Mouse (Mus musculus) midbrain, postnatal 0 days (tissue): ENCODE results near the gene Fam161b. TPM values are rescaled to one million over a fixed set of nuclear protein-coding genes. Genes with fewer than 3 reads are reported as not detected.

Source experiments
- ATAC-seq: fragments of 200-750 bp; cut with Nextera tagmentation; 2 replicates; pipeline ENCODE4 v1.8.0; 2017; ENCODE audit warnings: moderate number of reproducible peaks, mild to moderate bottlenecking, moderate TSS enrichment, moderate library complexity; ENCODE audit not compliant: low FRiP score
- DNase-seq: peaks from one replicate; pipeline ENCODE4 v3.0.0-alpha.2; 2015; ENCODE audit warnings: low spot score
- H3K27ac ChIP-seq: fragments of 300-500 bp; sonication (generic); 2 replicates; pipeline ENCODE4 v1.5.1; 2014; ENCODE audit warnings: low read depth, mild to moderate bottlenecking, low read length, mixed read lengths
- H3K27me3 ChIP-seq: fragments of 300-500 bp; sonication (generic); 2 replicates; pipeline ENCODE4 v1.6.1; 2014; ENCODE audit warnings: low read length, control low read depth, mixed read lengths; ENCODE audit not compliant: insufficient read depth
- H3K36me3 ChIP-seq: fragments of 300-500 bp; sonication (generic); 2 replicates; pipeline ENCODE4 v1.6.1; 2014; ENCODE audit warnings: low read length, control low read depth, mixed read lengths; ENCODE audit not compliant: insufficient read depth
- H3K4me1 ChIP-seq: fragments of 300-500 bp; sonication (generic); 2 replicates; pipeline ENCODE4 v1.6.1; 2014; ENCODE audit warnings: mild to moderate bottlenecking, control low read depth, antibody characterized with exemption, low read length, mixed read lengths; ENCODE audit not compliant: insufficient read depth
- H3K4me2 ChIP-seq: fragments of 300-500 bp; sonication (generic); 2 replicates; pipeline ENCODE4 v1.6.1; 2014; ENCODE audit warnings: low read depth, mild to moderate bottlenecking, low read length, mixed read lengths; ENCODE audit not compliant: poor library complexity, severe bottlenecking
- H3K4me3 ChIP-seq: fragments of 300-500 bp; sonication (generic); 2 replicates; pipeline ENCODE4 v1.5.1; 2014; ENCODE audit warnings: low read depth, mild to moderate bottlenecking, low read length, moderate library complexity
- H3K9ac ChIP-seq: fragments of 300-500 bp; sonication (generic); replicated peaks from 2 replicates; pipeline ENCODE4 v1.6.1; 2014; ENCODE audit warnings: mild to moderate bottlenecking, low read length, moderate library complexity, mixed read lengths; ENCODE audit not compliant: poor library complexity, severe bottlenecking
- H3K9me3 ChIP-seq: fragments of 300-500 bp; sonication (generic); 2 replicates; pipeline ENCODE4 v1.6.1; 2016; ENCODE audit warnings: low read length, control low read depth
- CTCF ChIP-seq: IDR thresholded peaks from 2 replicates; pipeline ENCODE4 v1.5.1; 2016; ENCODE audit warnings: antibody characterized with exemption, mild to moderate bottlenecking
- WGBS: fragments of 180-500 bp; shearing (Covaris S2); extraction: QIAGEN DNeasy Blood & Tissue Kit; methylation state at CpG from one replicate; pipeline ENCODE4 v1.1.7; 2014; 5-methylcytosine and 5-hydroxymethylcytosine counted together
- polyA plus RNA-seq: library from polyadenylated mRNA; unstranded; fragments of >200 nt; fragmentation: Nextera tagmentation; extraction: Ambion mirVana; gene quantifications from 2 replicates; pipeline ENCODE4 v1.2.1, GENCODE M21; 2015
- total RNA-seq: library from RNA; depleted of rRNA; stranded (reverse); fragments of >200 nt; gene quantifications from 2 replicates; pipeline ENCODE4 v1.2.3, GENCODE M21; 2014

Gene Fam161b
- total and polyA plus RNA-seq, 2 experiments from 2014 or later: 10.4 to 11.4 TPM

DNA sequence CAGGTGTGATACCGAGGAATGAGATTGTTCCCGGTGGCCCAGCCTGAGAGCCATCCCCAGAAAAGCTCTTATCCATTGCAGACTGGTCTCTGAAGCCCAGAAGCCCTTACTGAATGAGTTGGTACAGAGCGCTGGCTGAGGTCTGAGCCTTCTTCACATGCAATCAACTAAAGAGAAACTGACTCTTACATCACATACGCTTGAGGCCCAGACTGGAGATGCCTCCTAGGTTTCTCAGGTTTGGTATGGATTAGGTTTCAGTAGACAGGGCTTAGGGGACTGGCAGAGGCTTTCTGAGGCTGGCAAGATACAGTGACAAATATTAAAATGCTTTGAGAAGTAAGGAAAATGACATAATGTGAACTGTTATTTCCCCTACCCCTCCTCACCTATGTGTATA, 23.8 kb upstream of the Fam161b start:
- Histone ChIP-seq H3K4me2 (no peak overlapping the region), H3K9me3 (no peaks in the 10 kb centered on the region), H3K36me3 (peaks cover 12% of the 10 kb centered on the region), H3K27me3 (no peaks in the 10 kb centered on the region), H3K4me1 (no peaks in the 10 kb centered on the region), H3K4me3 (no peak overlapping the region), H3K27ac (no peak overlapping the region), H3K9ac (no peak overlapping the region)
- TF ChIP-seq CTCF: no peak
- ATAC-seq (no peak), DNase-seq (no peak)
- WGBS: 91% methylated on average over 4 of the region's 4 CpGs

GRCm38 (mm10) chr12:84384644-84385081, 23.0 kb upstream of the Fam161b start:
- Histone ChIP-seq H3K27me3 (no peaks in the 10 kb centered on the region), H3K4me1 (no peaks in the 10 kb centered on the region), H3K9ac (no peak overlapping the region), H3K27ac (no peak overlapping the region), H3K9me3 (no peaks in the 10 kb centered on the region), H3K4me3 (no peak overlapping the region), H3K4me2 (no peak overlapping the region), H3K36me3 (peaks cover 12% of the 10 kb centered on the region)
- TF ChIP-seq CTCF: no peak
- DNase-seq (peak; percentile 19), ATAC-seq (no peak)
- WGBS: 80% methylated on average over 5 of the region's 5 CpGs

- no peak for TF ChIP-seq CTCF
- ATAC-seq (no peak), DNase-seq (no peak)
- peaks cover 19% of the 10 kb centered on the region; the same call in 1 of the 2 replicates for H3K36me3 ChIP-seq
- H3K9me3 ChIP-seq: no peaks in the 10 kb centered on the region
- H3K27ac ChIP-seq: no peak overlapping the region
- H3K9ac ChIP-seq: no peak overlapping the region
- no peak overlapping the region for H3K4me3 ChIP-seq
- WGBS: 88% methylated on average over 4 of the region's 4 CpGs
- H3K27me3 ChIP-seq: no peaks in the 10 kb centered on the region
- H3K4me2 ChIP-seq: no peak overlapping the region
- no peaks in the 10 kb centered on the region for H3K4me1 ChIP-seq
Measured at GRCm38 (mm10) chr12:84382369-84382768, 20.7 kb upstream of the Fam161b start.

- no peak for TF ChIP-seq CTCF
- H3K4me1 ChIP-seq: no peaks in the 10 kb centered on the region
- ATAC-seq (no peak), DNase-seq (peak; percentile 9)
- H3K9ac ChIP-seq: no peak overlapping the region
- 90% methylated on average over 6 of the region's 6 CpGs for WGBS
- no peak overlapping the region for H3K27ac ChIP-seq
- peaks cover 64% of the 10 kb centered on the region for H3K36me3 ChIP-seq
- no peaks in the 10 kb centered on the region for H3K9me3 ChIP-seq
- no peaks in the 10 kb centered on the region for H3K27me3 ChIP-seq
- no peak overlapping the region for H3K4me3 ChIP-seq
- H3K4me2 ChIP-seq: no peak overlapping the region
Measured at GRCm38 (mm10) chr12:84373831-84374481, 12.3 kb upstream of the Fam161b start.

DNA sequence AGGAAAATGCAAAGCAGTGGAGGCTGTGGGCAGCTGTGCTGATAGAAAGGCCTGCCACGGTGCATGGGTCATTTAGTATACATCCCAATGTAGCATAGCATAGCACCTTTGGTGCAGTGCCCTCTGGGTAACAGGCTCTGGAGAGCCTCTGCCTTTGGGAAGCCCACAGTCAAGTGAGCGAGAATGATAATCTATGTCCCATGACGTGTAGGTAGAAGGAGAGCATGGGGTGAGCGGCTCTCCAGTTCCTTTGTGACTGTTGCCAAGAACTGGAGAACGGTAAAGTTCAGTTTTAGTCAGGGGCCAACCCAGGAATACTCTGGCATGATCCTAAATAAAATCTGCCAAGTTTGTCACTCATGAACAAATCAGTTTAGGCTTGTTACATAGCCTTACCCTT, 10.0 kb upstream of the Fam161b start:
- Histone ChIP-seq H3K27me3 (no peaks in the 10 kb centered on the region), H3K9ac (no peak overlapping the region), H3K9me3 (no peaks in the 10 kb centered on the region), H3K4me1 (no peaks in the 10 kb centered on the region), H3K4me3 (no peak overlapping the region), H3K36me3 (peaks cover 71% of the 10 kb centered on the region), H3K27ac (no peak overlapping the region), H3K4me2 (no peak overlapping the region)
- DNase-seq (no peak), ATAC-seq (no peak)
- TF ChIP-seq CTCF: no peak
- WGBS: 90% methylated on average over 5 of the region's 5 CpGs

DNA sequence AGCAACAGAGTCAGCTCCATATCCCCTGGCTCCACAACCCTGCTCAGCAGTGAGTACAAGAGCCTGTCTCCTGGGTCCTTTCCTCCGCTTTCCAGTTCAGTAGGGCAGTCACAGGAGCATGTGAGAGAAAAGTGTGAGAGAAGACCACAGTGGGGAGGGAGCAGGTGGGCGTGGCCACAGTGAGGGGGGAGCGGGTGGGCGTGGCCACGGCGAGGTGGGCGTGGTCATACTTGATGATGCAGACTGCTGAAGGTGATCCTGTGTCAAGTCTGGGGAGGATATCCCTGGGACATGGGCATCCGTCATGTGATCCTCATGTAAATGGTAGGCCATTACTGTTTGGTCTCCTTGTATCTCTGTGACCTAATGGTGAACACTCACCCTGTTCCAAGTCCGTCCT, 5.3 kb upstream of the Fam161b start:
- Histone ChIP-seq H3K4me3 (no peak overlapping the region), H3K27me3 (no peaks in the 10 kb centered on the region), H3K4me1 (peaks cover 5% of the 10 kb centered on the region), H3K9me3 (no peaks in the 10 kb centered on the region), H3K9ac (no peak overlapping the region), H3K36me3 (peaks cover 42% of the 10 kb centered on the region), H3K4me2 (no peak overlapping the region), H3K27ac (no peak overlapping the region)
- ATAC-seq: no peak
- no peak for TF ChIP-seq CTCF
- 72% methylated on average over 9 of the region's 9 CpGs for WGBS
- DNase-seq: no peak
